Mouse (Mus musculus): Measurements from ENCODE around the gene Gm49450.

DNA sequence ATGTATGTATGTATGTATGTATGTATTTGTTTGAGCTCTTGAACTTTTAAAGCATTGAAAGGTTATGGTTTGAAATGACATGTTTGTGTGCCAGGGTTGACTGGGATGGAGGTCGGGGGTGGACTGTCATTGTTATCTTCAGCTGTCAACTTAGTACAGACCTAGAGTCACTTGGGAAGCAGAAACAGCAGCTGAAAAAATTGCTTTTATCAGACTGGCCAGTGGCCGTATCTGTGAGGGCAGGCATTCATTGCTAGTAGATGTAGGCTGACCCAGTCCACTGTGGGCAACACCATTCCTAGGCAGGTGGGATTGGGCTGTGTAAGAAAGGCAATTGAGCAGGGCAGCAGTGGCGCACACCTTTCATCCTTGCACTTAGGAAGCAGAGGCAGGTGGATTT is 6.2 kb upstream of the Gm49450 start:
- TF ChIP-seq CTCF (IDR thresholded peaks at IDR 0.05; ENCODE audit: borderline replicate concordance, control insufficient read depth, extremely low read depth, insufficient read depth, low read length, poor library complexity) = no peak
- TF ChIP-seq POLR2A (IDR thresholded peaks at IDR 0.05; ENCODE audit: control insufficient read depth, extremely low read depth, insufficient read depth, low read length, poor library complexity) = no peak
